Mouse (Mus musculus) embryonic facial prominence, embryonic 15.5 days (tissue): ENCODE data around the gene AV320801. TPM values are rescaled to one million over a fixed set of nuclear protein-coding genes. Genes with fewer than 3 reads are reported as not detected.
"Not testable (repeated sequence)": the region's sequence is repeated elsewhere in the genome, so short reads cannot be mapped to it uniquely, and the experiment has no call there.

ENCODE experiments used
- ATAC-seq: fragments of 200-750 bp; cut with Nextera tagmentation; 2 replicates; pipeline ENCODE4 v1.8.0; 2017; ENCODE audit warnings: low read depth, moderate TSS enrichment; ENCODE audit not compliant: insufficient number of reproducible peaks, low FRiP score, low TSS enrichment
- H3K27ac ChIP-seq: fragments of 300-500 bp; sonication (generic); replicated peaks from 2 replicates; pipeline ENCODE4 v1.5.1; 2015; ENCODE audit warnings: mild to moderate bottlenecking, inconsistent platforms
- H3K27me3 ChIP-seq: fragments of 300-500 bp; sonication (generic); 2 replicates; pipeline ENCODE4 v1.6.1; 2015; ENCODE audit warnings: inconsistent platforms
- H3K36me3 ChIP-seq: fragments of 300-500 bp; sonication (generic); 2 replicates; pipeline ENCODE4 v1.6.1; 2015; ENCODE audit warnings: mild to moderate bottlenecking, inconsistent platforms
- H3K4me1 ChIP-seq: fragments of 300-500 bp; sonication (generic); 2 replicates; pipeline ENCODE4 v1.6.1; 2015; ENCODE audit warnings: inconsistent platforms
- H3K4me2 ChIP-seq: fragments of 300-500 bp; sonication (generic); replicated peaks from 2 replicates; pipeline ENCODE4 v1.6.1; 2015; ENCODE audit warnings: mild to moderate bottlenecking, inconsistent platforms
- H3K4me3 ChIP-seq: fragments of 300-500 bp; sonication (generic); replicated peaks from 2 replicates; pipeline ENCODE4 v1.5.1; 2015; ENCODE audit warnings: mild to moderate bottlenecking, inconsistent platforms
- H3K9ac ChIP-seq: fragments of 300-500 bp; sonication (generic); 2 replicates; pipeline ENCODE4 v1.6.1; 2015; ENCODE audit warnings: inconsistent platforms
- H3K9me3 ChIP-seq: fragments of 300-500 bp; sonication (generic); replicated peaks from 2 replicates; pipeline ENCODE4 v1.6.1; 2016; ENCODE audit warnings: inconsistent platforms
- WGBS: fragments of 180-500 bp; shearing (Covaris S2); methylation state at CpG from one replicate; pipeline ENCODE4 v1.1.7; 2015; 5-methylcytosine and 5-hydroxymethylcytosine counted together
- polyA plus RNA-seq: library from polyadenylated mRNA; unstranded; fragments of >200 nt; fragmentation: Nextera tagmentation; extraction: Ambion mirVana; gene quantifications from 2 replicates; pipeline ENCODE4 v1.2.1, GENCODE M21; 2015

Gene AV320801
- polyA plus RNA-seq = 0.17 TPM in 1 of 2 replicates, not detected in the other

- 95% methylated on average over 5 of the region's 14 CpGs for WGBS
- not testable (repeated sequence) for H3K27me3 ChIP-seq, H3K4me1 ChIP-seq, ATAC-seq, H3K36me3 ChIP-seq, H3K4me3 ChIP-seq, H3K9ac ChIP-seq, H3K4me2 ChIP-seq, H3K9me3 ChIP-seq, H3K27ac ChIP-seq
These were observed at the start of gene AV320801 for GRCm38 (mm10) chrX:135494288-135494687. TSS of gene AV320801 (plus strand) at chrX:135494588.

- H3K36me3 ChIP-seq, H3K4me2 ChIP-seq, H3K27me3 ChIP-seq, H3K9ac ChIP-seq, H3K4me3 ChIP-seq, H3K27ac ChIP-seq, ATAC-seq, H3K9me3 ChIP-seq, H3K4me1 ChIP-seq: not testable (repeated sequence)
- no CpG with 5 or more reads among the region's 3 CpGs for WGBS
These were observed 30.2 kb upstream of the AV320801 start for GRCm38 (mm10) chrX:135464160-135464559.

- not testable (repeated sequence) for ATAC-seq, H3K27me3 ChIP-seq, H3K4me2 ChIP-seq, H3K27ac ChIP-seq, H3K36me3 ChIP-seq, H3K4me3 ChIP-seq, H3K9ac ChIP-seq, H3K9me3 ChIP-seq, H3K4me1 ChIP-seq
- no CpG with 5 or more reads among the region's 6 CpGs for WGBS
These were observed 12.5 kb upstream of the AV320801 start for GRCm38 (mm10) chrX:135481902-135482301.

- H3K27ac ChIP-seq, H3K36me3 ChIP-seq, ATAC-seq, H3K4me2 ChIP-seq, H3K4me1 ChIP-seq, H3K9ac ChIP-seq, H3K9me3 ChIP-seq, H3K4me3 ChIP-seq, H3K27me3 ChIP-seq: not testable (repeated sequence)
- WGBS = no CpG with 5 or more reads among the region's 3 CpGs
These were observed 11.2 kb upstream of the AV320801 start for GRCm38 (mm10) chrX:135483183-135483582.

Other genes with a start within 250 kb of the AV320801 start
- gene Pramel3, start 192.3 kb upstream of the AV320801 start, polyA plus RNA-seq = 0.07 TPM in 1 of 2 replicates, not detected in the other
- not detected in 2 replicates for gene Gm5128, start 121.3 kb upstream of the AV320801 start, polyA plus RNA-seq
- gene Gm7903, start 60.8 kb upstream of the AV320801 start, polyA plus RNA-seq = not detected in 2 replicates
- 0.13 TPM in 1 of 2 replicates, not detected in the other for gene Nxf7, start 104.2 kb downstream of the AV320801 start, polyA plus RNA-seq
- 0.31 and 0.54 TPM in 2 replicates for gene Prame, start 133.1 kb downstream of the AV320801 start, polyA plus RNA-seq
- not detected in 2 replicates for gene Tcp11x2, start 199.2 kb downstream of the AV320801 start, polyA plus RNA-seq
- gene Tmsb15a, start 230.7 kb downstream of the AV320801 start, polyA plus RNA-seq = 0.56 TPM in 2 replicates
- gene Armcx5, start 248.1 kb downstream of the AV320801 start, polyA plus RNA-seq = 10.1 and 12.1 TPM in 2 replicates
- 47.1 and 47.2 TPM in 2 replicates for gene Gprasp1, start 248.1 kb downstream of the AV320801 start, polyA plus RNA-seq